Mouse (Mus musculus): ENCODE measurements around the gene Zfp839.

Zfp839 gene

GRCm38 (mm10) chr12:110875351-110875750 is 25.3 kb downstream of the Zfp839 start:
- no peak for DNase-seq (ENCODE audit: low spot score in 2 of 2)

GRCm38 (mm10) chr12:110882291-110882690 is 32.2 kb downstream of the Zfp839 start:
- no peak for DNase-seq (ENCODE audit: low spot score in 2 of 2)

- no peak for DNase-seq (ENCODE audit: low spot score in 2 of 2)
These were observed 35.2 kb downstream of the Zfp839 start for GRCm38 (mm10) chr12:110885251-110885650.

- DNase-seq (ENCODE audit: low spot score in 2 of 2) = no peak
These were observed 38.1 kb downstream of the Zfp839 start for GRCm38 (mm10) chr12:110888106-110888505.

- no peak for DNase-seq (ENCODE audit: low spot score in 2 of 2)
These were observed 38.6 kb downstream of the Zfp839 start for GRCm38 (mm10) chr12:110888606-110889005.

GRCm38 (mm10) chr12:110889036-110890020 is 39.3 kb downstream of the Zfp839 start, which contains the start of the genes Cinp and Tecpr2:
Gene Cinp, minus strand, starts transcription at chr12:110889145.
Gene Tecpr2, plus strand, starts transcription at chr12:110889264.
- peak; percentile 98 to 99 for DNase-seq (ENCODE audit: low spot score in 2 of 2)

- DNase-seq (ENCODE audit: low spot score in 2 of 2) = no peak
These were observed 41.8 kb downstream of the Zfp839 start for GRCm38 (mm10) chr12:110891887-110892286.

- no peak for DNase-seq (ENCODE audit: low spot score in 2 of 2)
These were observed 52.1 kb downstream of the Zfp839 start for GRCm38 (mm10) chr12:110902106-110902505.

- no peak for DNase-seq (ENCODE audit: low spot score in 2 of 2)
These were observed 53.5 kb downstream of the Zfp839 start for GRCm38 (mm10) chr12:110903536-110903935.

- no peak for DNase-seq (ENCODE audit: low spot score in 2 of 2)
These were observed 57.8 kb downstream of the Zfp839 start for GRCm38 (mm10) chr12:110907845-110908244.

- no peak for DNase-seq (ENCODE audit: low spot score in 2 of 2)
These were observed 59.9 kb downstream of the Zfp839 start for GRCm38 (mm10) chr12:110909962-110910361.

GRCm38 (mm10) chr12:110915761-110916160 is 65.7 kb downstream of the Zfp839 start:
- DNase-seq (ENCODE audit: low spot score in 2 of 2) = no peak

Data from right cerebral cortex, postnatal 36 days (tissue).